Comparison of ENCODE assay signal across 22 mouse cellular contexts in the genomic region with DNA sequence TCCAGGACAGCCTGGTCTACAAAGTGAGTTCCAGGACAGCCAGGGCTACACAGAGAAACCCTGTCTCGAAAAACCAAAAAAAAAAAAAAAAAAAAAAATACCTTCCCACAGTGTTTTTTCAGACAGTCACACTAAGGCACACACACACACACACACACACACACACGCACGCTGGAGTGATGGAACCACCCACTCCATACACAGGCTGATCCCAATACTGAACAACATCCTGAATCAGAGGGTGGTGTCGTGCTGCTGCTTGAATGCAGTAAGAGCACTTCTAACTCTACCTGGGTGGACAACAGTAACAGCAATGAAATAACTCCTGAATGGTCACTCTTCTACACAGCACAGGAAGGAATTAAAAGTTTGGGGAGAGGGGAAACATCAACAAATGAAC. TPM values are rescaled to one million over a fixed set of nuclear protein-coding genes. Genes with fewer than 3 reads are reported as not detected.
DNase-seq lines count a peak whose midpoint lies in the region; ATAC-seq lines count a peak whose summit lies in the region.
"Had no signal": no experiment of that assay in that cellular context is flagged by ENCODE, and none has a peak within 500 bp of the region (broad histone marks: within the 10 kb centered on the region; RNA-seq: fewer than 3 reads in every experiment).

No protein-coding gene starts in this region.

- peak; percentile 64 for ATAC-seq in frontal cortex, adult (ENCODE audit: low TSS enrichment)
- ATAC-seq: forebrain, embryonic 16.5 days; lung, postnatal 0 days; midbrain, embryonic 13.5 days; Patski had no signal

- DNase-seq in frontal cortex, postnatal 14 days (ENCODE audit: low spot score in 2 of 2): no peak
- DNase-seq in layer of hippocampus, adult 9-11 months: peak; percentile 64
- no peak for DNase-seq in layer of hippocampus, adult 8-10 months (ENCODE audit: low spot score in 2 of 2)
- peak; percentile 64 for DNase-seq in right cerebral cortex, adult 2 months (ENCODE audit: low spot score in 2 of 2)
- DNase-seq in right cerebral cortex, postnatal 10 days (ENCODE audit: low spot score in 2 of 2): no peak
- no peak for DNase-seq in adrenal gland, postnatal 25 days
- DNase-seq: adrenal gland, postnatal 14 days; cerebellum, adult 2 months; cerebellum, postnatal 14 days; gastrocnemius, postnatal 25 days; heart, postnatal 4 days; kidney, adult 8-10 months; kidney, postnatal 4 days; liver, embryonic 13.5 days; lung, adult 18-20 months; retina, postnatal 1 day; thymus, postnatal 14 days had no signal

RNA-seq across cellular contexts. Expression of a gene that starts 13.5 kb away (rescaled TPM):
- total RNA-seq in layer of hippocampus, adult 8-10 months (2022): 1 to 10 TPM; 1.8 to 3.8 (median 3.0) TPM
- 2.6 and 2.9 TPM in 2 replicates for total RNA-seq in adrenal gland, postnatal 25 days (2021)

RNA-seq across cellular contexts. Expression of a gene that starts 32.0 kb away (rescaled TPM):
- total RNA-seq in layer of hippocampus, adult 8-10 months (2022): 100 to 1,000 TPM; 290 to 306 (median 301) TPM
- 65.4 and 68.3 TPM in 2 replicates for total RNA-seq in adrenal gland, postnatal 25 days (2021)

RNA-seq across cellular contexts. Expression of a gene that starts 42.4 kb away (rescaled TPM):
- total RNA-seq in layer of hippocampus, adult 8-10 months (2022): 10 to 100 TPM; 16.5 to 19.2 (median 16.7) TPM
- 23.2 and 25.0 TPM in 2 replicates for total RNA-seq in adrenal gland, postnatal 25 days (2021)

RNA-seq across cellular contexts. Expression of a gene that starts 48.3 kb away (rescaled TPM):
- 100 to 1,000 TPM; 522 to 674 (median 595) TPM for total RNA-seq in layer of hippocampus, adult 8-10 months (2022)
- 896 and 928 TPM in 2 replicates for total RNA-seq in adrenal gland, postnatal 25 days (2021)

RNA-seq across cellular contexts. Expression of a gene that starts 48.6 kb away (rescaled TPM):
- total RNA-seq in layer of hippocampus, adult 8-10 months (2022): 1 to 10 TPM; 4.6 to 6.8 (median 5.6) TPM
- 5.1 and 5.3 TPM in 2 replicates for total RNA-seq in adrenal gland, postnatal 25 days (2021)

Comparison
In these comparisons a context has a peak if more than half of its experiments do, and no peak if none do; other contexts are left out.
1. DNase-seq: peak in layer of hippocampus, adult 9-11 months (single experiment) and right cerebral cortex, adult 2 months (2 of 2); none in frontal cortex, postnatal 14 days (0 of 2), layer of hippocampus, adult 8-10 months (0 of 2), right cerebral cortex, postnatal 10 days (0 of 2) and adrenal gland, postnatal 25 days (single experiment).